In genomic region chr8:10154439-10154745, GRCm38 (mm10) we compare ENCODE assay signal across 10 mouse cellular contexts. TPM values are rescaled to one million over a fixed set of nuclear protein-coding genes. Genes with fewer than 3 reads are reported as not detected.
DNase-seq lines count a peak whose midpoint lies in the region; ATAC-seq and TF ChIP-seq lines count a peak whose summit lies in the region.
"Had no signal": no experiment of that assay in that cellular context is flagged by ENCODE, and none has a peak within 500 bp of the region (broad histone marks: within the 10 kb centered on the region; RNA-seq: fewer than 3 reads in every experiment).

No protein-coding gene starts in this region.

- H3K9me3 ChIP-seq in forebrain, embryonic 15.5 days = no peaks in the 10 kb centered on the region
- H3K9me3 ChIP-seq in liver, embryonic 16.5 days (replicated peaks; ENCODE audit: control insufficient read depth, low read length) = no peaks in the 10 kb centered on the region
- H3K9me3 ChIP-seq in stomach, postnatal 0 days (ENCODE audit: control insufficient read depth, low read length) = no peaks in the 10 kb centered on the region

- H3K36me3 ChIP-seq in forebrain, embryonic 15.5 days = no peaks in the 10 kb centered on the region
- H3K36me3 ChIP-seq in liver, embryonic 16.5 days (ENCODE audit: control insufficient read depth, insufficient read depth) = no peaks in the 10 kb centered on the region
- H3K36me3 ChIP-seq in stomach, postnatal 0 days (ENCODE audit: control insufficient read depth, insufficient read depth, low read length) = no peaks in the 10 kb centered on the region

- DNase-seq in right cerebral cortex, postnatal 4 days = peak; percentile 13
- no peak for DNase-seq in right cerebral cortex, postnatal 14 days
- no peak for DNase-seq in stomach, postnatal 0 days (ENCODE audit: low spot score)
- no peak for DNase-seq in layer of hippocampus, adult 9-10 months (ENCODE audit: low spot score)
- DNase-seq in left cerebral cortex, adult 18-20 months (ENCODE audit: low spot score in 2 of 2) = no peak
- no peak for DNase-seq in spleen, postnatal 14 days (ENCODE audit: low spot score in 2 of 2)
- DNase-seq: adrenal gland, postnatal 14 days; gastrocnemius, postnatal 25 days had no signal

- TF ChIP-seq CTCF in stomach, postnatal 0 days (IDR thresholded peaks at IDR 0.05; ENCODE audit: low read depth) = no peak

- peak overlapping the region; percentile 80 for H3K4me2 ChIP-seq in forebrain, embryonic 15.5 days (replicated peaks)
- H3K4me2 ChIP-seq in liver, embryonic 16.5 days (ENCODE audit: low read depth, low read length) = peak overlapping the region; percentile 44; the same call in 1 of the 2 replicates
- H3K4me2 ChIP-seq in stomach, postnatal 0 days (replicated peaks; ENCODE audit: low read depth) = peak overlapping the region; percentile 95

- peaks cover 17% of the 10 kb centered on the region for H3K4me1 ChIP-seq in forebrain, embryonic 15.5 days
- no peaks in the 10 kb centered on the region for H3K4me1 ChIP-seq in liver, embryonic 16.5 days (ENCODE audit: control insufficient read depth, low read depth, low read length)
- no peaks in the 10 kb centered on the region for H3K4me1 ChIP-seq in stomach, postnatal 0 days (replicated peaks; ENCODE audit: control insufficient read depth, insufficient read depth)

- no peak for TF ChIP-seq EP300 in stomach, postnatal 0 days (optimal IDR thresholded peaks at IDR 0.05)

- H3K4me3 ChIP-seq in forebrain, embryonic 15.5 days = peak overlapping the region; percentile 84
- H3K4me3 ChIP-seq in liver, embryonic 16.5 days (ENCODE audit: low read depth, low read length) = no peak overlapping the region
- peak overlapping the region; percentile 51 for H3K4me3 ChIP-seq in stomach, postnatal 0 days (ENCODE audit: low read depth, low read length)

- ATAC-seq in forebrain, embryonic 15.5 days (replicated peaks) = no peak
- no peak for ATAC-seq in liver, embryonic 16.5 days (ENCODE audit: low read depth)
- ATAC-seq in stomach, postnatal 0 days (ENCODE audit: low FRiP score, low TSS enrichment) = no peak

- 17% methylated on average over 4 of the region's 4 CpGs for WGBS in forebrain, embryonic 15.5 days
- WGBS in liver, embryonic 16.5 days (ENCODE audit: insufficient replicate concordance) = 18% methylated on average over 4 of the region's 4 CpGs
- 27% methylated on average over 4 of the region's 4 CpGs for WGBS in stomach, postnatal 0 days

- H3K27ac ChIP-seq in forebrain, embryonic 15.5 days (replicated peaks) = peak overlapping the region; percentile 51; the same call in 1 of the 2 replicates
- H3K27ac ChIP-seq in liver, embryonic 16.5 days (ENCODE audit: low read length) = no peak overlapping the region
- no peak overlapping the region for H3K27ac ChIP-seq in stomach, postnatal 0 days (replicated peaks)

- H3K9ac ChIP-seq in forebrain, embryonic 15.5 days (replicated peaks) = peak overlapping the region; percentile 74
- H3K9ac ChIP-seq in liver, embryonic 16.5 days (ENCODE audit: low read depth, low read length) = no peak overlapping the region
- H3K9ac ChIP-seq in stomach, postnatal 0 days (ENCODE audit: low read length) = no peak overlapping the region

- H3K27me3 ChIP-seq in forebrain, embryonic 15.5 days = no peaks in the 10 kb centered on the region
- peaks cover 16% of the 10 kb centered on the region for H3K27me3 ChIP-seq in liver, embryonic 16.5 days (ENCODE audit: control insufficient read depth, insufficient read depth, low read depth, low read length)
- H3K27me3 ChIP-seq in stomach, postnatal 0 days (ENCODE audit: control insufficient read depth, insufficient read depth, low read length) = no peaks in the 10 kb centered on the region; the same call in 1 of the 2 replicates

RNA-seq across cellular contexts. Expression of gene Myo16, which starts 0.7 kb away (rescaled TPM):
- 3.8 and 4.1 TPM in 2 replicates for polyA plus RNA-seq in forebrain, embryonic 15.5 days (2015; fragmentation: Nextera tagmentation; extraction: Ambion mirVana)
- polyA plus RNA-seq in liver, embryonic 16.5 days (2015; fragmentation: Nextera tagmentation; extraction: Ambion mirVana) = 0.02 TPM in 1 of 2 replicates, not detected in the other
- polyA plus RNA-seq in stomach, postnatal 0 days (2015; fragmentation: Nextera tagmentation; extraction: Ambion mirVana) = 1.5 and 1.7 TPM in 2 replicates
- 10 to 100 TPM; 29.1 to 32.4 TPM for total RNA-seq in left cerebral cortex, adult 18-20 months (2021)
- total RNA-seq: adrenal gland, postnatal 14 days had no signal

Comparison
In these comparisons a context has a peak if more than half of its experiments do, and no peak if none do; other contexts are left out.
1. H3K4me2 ChIP-seq: peak in every context shown above with its lines; median percentile 95 in stomach, postnatal 0 days; 80 in forebrain, embryonic 15.5 days; 44 in liver, embryonic 16.5 days.